Mouse (Mus musculus): ENCODE measurements around the gene Iqcd. TPM values are rescaled to one million over a fixed set of nuclear protein-coding genes. Genes with fewer than 3 reads are reported as not detected.

Gene Iqcd
- polyA plus RNA-seq, 1 experiment from 2014 or later: 1.9 TPM

GRCm38 (mm10) chr5:120565171-120565905 is 23.5 kb upstream of the Iqcd start:
- no peak for ATAC-seq (ENCODE audit: low FRiP score)
- 35% methylated on average over 15 of the region's 15 CpGs for WGBS
- H3K4me2 ChIP-seq (replicated peaks): 0 out of 2 replicates have a peak overlapping the region, but pooled peaks have one; percentile 11
- H3K4me3 ChIP-seq: no peak overlapping the region
- no peaks in the 10 kb centered on the region for H3K9me3 ChIP-seq (replicated peaks)
- H3K36me3 ChIP-seq: no peaks in the 10 kb centered on the region
- H3K4me1 ChIP-seq: peaks cover 75% of the 10 kb centered on the region
- H3K27me3 ChIP-seq: no peaks in the 10 kb centered on the region
- no peak overlapping the region for H3K9ac ChIP-seq
- peak overlapping the region; percentile 82 for H3K27ac ChIP-seq

- 0 out of 2 replicates have a peak overlapping the region, but pooled peaks have one; percentile 11 for H3K4me2 ChIP-seq (replicated peaks)
These were observed 22.7 kb upstream of the Iqcd start for GRCm38 (mm10) chr5:120566101-120566500.

GRCm38 (mm10) chr5:120566681-120567252 is 22.0 kb upstream of the Iqcd start:
- Histone ChIP-seq H3K27me3 (no peaks in the 10 kb centered on the region), H3K27ac (peak overlapping the region; percentile 82), H3K9ac (peak overlapping the region; percentile 25; the same call in 1 of the 2 replicates), H3K4me3 (no peak overlapping the region), H3K4me2 (replicated peaks) (peak overlapping the region; percentile 27; the same call in 1 of the 2 replicates), H3K4me1 (peaks cover 79% of the 10 kb centered on the region), H3K36me3 (no peaks in the 10 kb centered on the region), H3K9me3 (replicated peaks) (no peaks in the 10 kb centered on the region)
- WGBS: 50% methylated on average over 9 of the region's 9 CpGs
- peak; percentile 11; the same call in 1 of the 2 replicates for ATAC-seq (ENCODE audit: low FRiP score)

More at GRCm38 (mm10) chr5:120566101-120566500, 22.7 kb upstream of the Iqcd start:
- H3K27me3 ChIP-seq: no peaks in the 10 kb centered on the region
- H3K36me3 ChIP-seq: no peaks in the 10 kb centered on the region
- 28% methylated on average over 5 of the region's 5 CpGs for WGBS
- no peak overlapping the region for H3K4me3 ChIP-seq
- no peaks in the 10 kb centered on the region for H3K9me3 ChIP-seq (replicated peaks)
- H3K4me1 ChIP-seq: peaks cover 75% of the 10 kb centered on the region
- peak; percentile 62; the same call in 1 of the 2 replicates for ATAC-seq (ENCODE audit: low FRiP score)
- peak overlapping the region; percentile 82 for H3K27ac ChIP-seq
- H3K9ac ChIP-seq: peak overlapping the region; percentile 13; the same call in 1 of the 2 replicates

- Histone ChIP-seq H3K36me3 (no peaks in the 10 kb centered on the region), H3K9me3 (replicated peaks) (no peaks in the 10 kb centered on the region), H3K4me3 (no peak overlapping the region), H3K4me1 (peaks cover 79% of the 10 kb centered on the region), H3K27me3 (no peaks in the 10 kb centered on the region), H3K27ac (peak overlapping the region; percentile 82), H3K4me2 (replicated peaks) (peak overlapping the region; percentile 27; the same call in 1 of the 2 replicates), H3K9ac (peak overlapping the region; percentile 25; the same call in 1 of the 2 replicates)
- ATAC-seq (ENCODE audit: low FRiP score): peak; percentile 62; the same call in 1 of the 2 replicates
- 10% methylated on average over 21 of the region's 21 CpGs for WGBS
These were observed 21.5 kb upstream of the Iqcd start for GRCm38 (mm10) chr5:120567253-120567701.

GRCm38 (mm10) chr5:120567761-120568211 is 21.0 kb upstream of the Iqcd start:
- 0 out of 2 replicates have a peak, but pooled peaks have one; percentile 26 for ATAC-seq (ENCODE audit: low FRiP score)
- no peaks in the 10 kb centered on the region for H3K9me3 ChIP-seq (replicated peaks)
- 30% methylated on average over 14 of the region's 14 CpGs for WGBS
- H3K36me3 ChIP-seq: no peaks in the 10 kb centered on the region
- H3K4me2 ChIP-seq (replicated peaks): peak overlapping the region; percentile 27
- no peaks in the 10 kb centered on the region for H3K27me3 ChIP-seq
- H3K4me1 ChIP-seq: peaks cover 78% of the 10 kb centered on the region
- H3K27ac ChIP-seq: peak overlapping the region; percentile 82
- H3K4me3 ChIP-seq: no peak overlapping the region
- H3K9ac ChIP-seq: no peak overlapping the region

GRCm38 (mm10) chr5:120568336-120568768 is 20.5 kb upstream of the Iqcd start:
- 0 out of 2 replicates have a peak overlapping the region, but pooled peaks have one; percentile 2 for H3K9ac ChIP-seq
- WGBS: 62% methylated on average over 9 of the region's 9 CpGs
- no peak for ATAC-seq (ENCODE audit: low FRiP score)
- no peaks in the 10 kb centered on the region for H3K9me3 ChIP-seq (replicated peaks)
- H3K36me3 ChIP-seq: no peaks in the 10 kb centered on the region
- H3K27ac ChIP-seq: peak overlapping the region; percentile 82
- no peaks in the 10 kb centered on the region for H3K27me3 ChIP-seq
- peaks cover 72% of the 10 kb centered on the region for H3K4me1 ChIP-seq
- H3K4me3 ChIP-seq: no peak overlapping the region
- H3K4me2 ChIP-seq (replicated peaks): 0 out of 2 replicates have a peak overlapping the region, but pooled peaks have one; percentile 27

GRCm38 (mm10) chr5:120568964-120569363 is 19.9 kb upstream of the Iqcd start:
- Histone ChIP-seq H3K4me3 (no peak overlapping the region), H3K9me3 (replicated peaks) (no peaks in the 10 kb centered on the region), H3K27me3 (no peaks in the 10 kb centered on the region), H3K27ac (peak overlapping the region; percentile 82; the same call in 1 of the 2 replicates), H3K4me2 (replicated peaks) (no peak overlapping the region), H3K4me1 (peaks cover 66% of the 10 kb centered on the region), H3K9ac (no peak overlapping the region), H3K36me3 (no peaks in the 10 kb centered on the region)
- WGBS: 85% methylated on average over 4 of the region's 4 CpGs
- ATAC-seq (ENCODE audit: low FRiP score): no peak

GRCm38 (mm10) chr5:120569791-120570190 is 19.0 kb upstream of the Iqcd start:
- H3K9me3 ChIP-seq (replicated peaks): no peaks in the 10 kb centered on the region
- peaks cover 61% of the 10 kb centered on the region for H3K4me1 ChIP-seq
- H3K4me3 ChIP-seq: no peak overlapping the region
- no peak overlapping the region for H3K9ac ChIP-seq
- H3K4me2 ChIP-seq (replicated peaks): no peak overlapping the region
- no peaks in the 10 kb centered on the region for H3K27me3 ChIP-seq
- no peak overlapping the region for H3K27ac ChIP-seq
- WGBS: 87% methylated on average over 3 of the region's 3 CpGs
- ATAC-seq (ENCODE audit: low FRiP score): no peak
- no peaks in the 10 kb centered on the region for H3K36me3 ChIP-seq

GRCm38 (mm10) chr5:120570289-120570897 is 18.4 kb upstream of the Iqcd start:
- WGBS: 88% methylated on average over 11 of the region's 11 CpGs
- H3K9ac ChIP-seq: no peak overlapping the region
- no peak overlapping the region for H3K4me3 ChIP-seq
- H3K27me3 ChIP-seq: no peaks in the 10 kb centered on the region
- H3K36me3 ChIP-seq: no peaks in the 10 kb centered on the region
- no peak overlapping the region for H3K4me2 ChIP-seq (replicated peaks)
- H3K4me1 ChIP-seq: peaks cover 55% of the 10 kb centered on the region
- H3K27ac ChIP-seq: no peak overlapping the region
- H3K9me3 ChIP-seq (replicated peaks): no peaks in the 10 kb centered on the region
- ATAC-seq (ENCODE audit: low FRiP score): no peak

GRCm38 (mm10) chr5:120571056-120571740 is 17.6 kb upstream of the Iqcd start:
- no peaks in the 10 kb centered on the region for H3K27me3 ChIP-seq
- peak overlapping the region; percentile 55; the same call in 1 of the 2 replicates for H3K27ac ChIP-seq
- ATAC-seq (ENCODE audit: low FRiP score): no peak
- no peaks in the 10 kb centered on the region for H3K36me3 ChIP-seq
- peaks cover 47% of the 10 kb centered on the region for H3K4me1 ChIP-seq
- H3K4me3 ChIP-seq: no peak overlapping the region
- H3K4me2 ChIP-seq (replicated peaks): no peak overlapping the region
- H3K9me3 ChIP-seq (replicated peaks): no peaks in the 10 kb centered on the region
- H3K9ac ChIP-seq: 0 out of 2 replicates have a peak overlapping the region, but pooled peaks have one; percentile 15
- WGBS: 46% methylated on average over 14 of the region's 14 CpGs

GRCm38 (mm10) chr5:120574469-120575063 is 14.2 kb upstream of the Iqcd start:
- Histone ChIP-seq H3K4me3 (no peak overlapping the region), H3K4me2 (replicated peaks) (no peak overlapping the region), H3K4me1 (peaks cover 35% of the 10 kb centered on the region), H3K36me3 (no peaks in the 10 kb centered on the region), H3K9me3 (replicated peaks) (no peaks in the 10 kb centered on the region), H3K27ac (no peak overlapping the region), H3K27me3 (no peaks in the 10 kb centered on the region), H3K9ac (no peak overlapping the region)
- 77% methylated on average over 10 of the region's 10 CpGs for WGBS
- no peak for ATAC-seq (ENCODE audit: low FRiP score)

Measured in hindbrain, embryonic 12.5 days (tissue).